Mouse (Mus musculus) midbrain, embryonic 14.5 days (tissue): Measurements from ENCODE around the gene Otop1. TPM values are rescaled to one million over a fixed set of nuclear protein-coding genes. Genes with fewer than 3 reads are reported as not detected.

Experiments
- ATAC-seq: fragments of 200-750 bp; cut with Nextera tagmentation; 2 replicates; pipeline ENCODE4 v1.8.0; 2017; ENCODE audit warnings: moderate number of reproducible peaks, moderate library complexity; ENCODE audit not compliant: low FRiP score, low TSS enrichment
- DNase-seq: peaks from one replicate; pipeline ENCODE4 v3.0.0-alpha.2; 2015
- H3K27ac ChIP-seq: fragments of 300-500 bp; sonication (generic); replicated peaks from 2 replicates; pipeline ENCODE4 v1.5.1; 2014; ENCODE audit warnings: mild to moderate bottlenecking, low read depth, low read length, moderate library complexity
- H3K27me3 ChIP-seq: fragments of 300-500 bp; sonication (generic); 2 replicates; pipeline ENCODE4 v1.6.1; 2014; ENCODE audit warnings: low read length, control low read depth, mixed read lengths; ENCODE audit not compliant: control insufficient read depth, insufficient read depth
- H3K36me3 ChIP-seq: fragments of 300-500 bp; sonication (generic); 2 replicates; pipeline ENCODE4 v1.6.1; 2014; ENCODE audit warnings: low read length, control low read depth; ENCODE audit not compliant: control insufficient read depth, insufficient read depth
- H3K4me1 ChIP-seq: fragments of 300-500 bp; sonication (generic); 2 replicates; pipeline ENCODE4 v1.6.1; 2014; ENCODE audit warnings: mild to moderate bottlenecking, antibody characterized with exemption, low read length, control low read depth; ENCODE audit not compliant: control insufficient read depth, insufficient read depth
- H3K4me2 ChIP-seq: fragments of 300-500 bp; sonication (generic); 2 replicates; pipeline ENCODE4 v1.6.1; 2014; ENCODE audit warnings: mild to moderate bottlenecking, low read length, moderate library complexity
- H3K4me3 ChIP-seq: fragments of 300-500 bp; sonication (generic); replicated peaks from 2 replicates; pipeline ENCODE4 v1.5.1; 2014; ENCODE audit warnings: low read depth, low read length
- H3K9ac ChIP-seq: fragments of 300-500 bp; sonication (generic); replicated peaks from 2 replicates; pipeline ENCODE4 v1.6.1; 2014; ENCODE audit warnings: mild to moderate bottlenecking, low read length, moderate library complexity
- H3K9me3 ChIP-seq: fragments of 300-500 bp; sonication (generic); 2 replicates; pipeline ENCODE4 v1.6.1; 2016; ENCODE audit warnings: low read length, control low read depth, mixed read lengths; ENCODE audit not compliant: control insufficient read depth
- WGBS: fragments of 180-500 bp; shearing (Covaris S2); extraction: QIAGEN DNeasy Blood & Tissue Kit; methylation state at CpG from one replicate; pipeline ENCODE4 v1.1.7; 2014; 5-methylcytosine and 5-hydroxymethylcytosine counted together
- polyA plus RNA-seq: library from polyadenylated mRNA; unstranded; fragments of >200 nt; fragmentation: Nextera tagmentation; extraction: Ambion mirVana; gene quantifications from 2 replicates; pipeline ENCODE4 v1.2.1, GENCODE M21; 2014

Gene Otop1
- polyA plus RNA-seq, 1 experiment from 2014 or later: not detected

- DNase-seq (no peak), ATAC-seq (no peak)
- Histone ChIP-seq H3K4me3 (peak overlapping the region; percentile 34; the same call in 1 of the 2 replicates), H3K9ac (no peak overlapping the region), H3K4me1 (peaks cover 9% of the 10 kb centered on the region), H3K4me2 (peak overlapping the region; percentile 59), H3K27me3 (peaks cover 54% of the 10 kb centered on the region), H3K36me3 (no peaks in the 10 kb centered on the region), H3K9me3 (no peaks in the 10 kb centered on the region), H3K27ac (no peak overlapping the region)
- WGBS: 16% methylated on average over 12 of the region's 12 CpGs
Measured at GRCm38 (mm10) chr5:38277936-38278600, 2.3 kb downstream of the Otop1 start.

GRCm38 (mm10) chr5:38280075-38280474 is 4.3 kb downstream of the Otop1 start:
- no peak overlapping the region for H3K4me2 ChIP-seq
- ATAC-seq (no peak), DNase-seq (no peak)
- H3K36me3 ChIP-seq: no peaks in the 10 kb centered on the region
- no peak overlapping the region for H3K9ac ChIP-seq
- no peaks in the 10 kb centered on the region for H3K9me3 ChIP-seq
- WGBS: 43% methylated on average over 1 of the region's 1 CpGs
- H3K4me3 ChIP-seq: no peak overlapping the region
- peaks cover 42% of the 10 kb centered on the region for H3K27me3 ChIP-seq
- H3K4me1 ChIP-seq: peaks cover 9% of the 10 kb centered on the region
- no peak overlapping the region for H3K27ac ChIP-seq

- no peaks in the 10 kb centered on the region for H3K27me3 ChIP-seq
- H3K4me1 ChIP-seq: no peaks in the 10 kb centered on the region
- H3K4me2 ChIP-seq: no peak overlapping the region
- ATAC-seq (no peak), DNase-seq (no peak)
- no peaks in the 10 kb centered on the region for H3K9me3 ChIP-seq
- 84% methylated on average over 9 of the region's 9 CpGs for WGBS
- H3K9ac ChIP-seq: no peak overlapping the region
- H3K4me3 ChIP-seq: no peak overlapping the region
- no peaks in the 10 kb centered on the region for H3K36me3 ChIP-seq
- no peak overlapping the region for H3K27ac ChIP-seq
Measured at GRCm38 (mm10) chr5:38285724-38286123, 10.0 kb downstream of the Otop1 start.

- Histone ChIP-seq H3K27ac (no peak overlapping the region), H3K36me3 (no peaks in the 10 kb centered on the region), H3K4me2 (no peak overlapping the region), H3K4me1 (no peaks in the 10 kb centered on the region), H3K4me3 (no peak overlapping the region), H3K27me3 (no peaks in the 10 kb centered on the region), H3K9me3 (no peaks in the 10 kb centered on the region), H3K9ac (no peak overlapping the region)
- no peak for ATAC-seq
- DNase-seq: no peak
- WGBS: 88% methylated on average over 3 of the region's 3 CpGs
Measured at GRCm38 (mm10) chr5:38288476-38288875, 12.7 kb downstream of the Otop1 start.

- Histone ChIP-seq H3K4me3 (no peak overlapping the region), H3K4me1 (no peaks in the 10 kb centered on the region), H3K4me2 (no peak overlapping the region), H3K27me3 (no peaks in the 10 kb centered on the region), H3K36me3 (no peaks in the 10 kb centered on the region), H3K9me3 (no peaks in the 10 kb centered on the region), H3K27ac (no peak overlapping the region), H3K9ac (no peak overlapping the region)
- no peak for DNase-seq
- ATAC-seq: no peak
- 85% methylated on average over 12 of the region's 12 CpGs for WGBS
Measured at GRCm38 (mm10) chr5:38301761-38302411, 26.1 kb downstream of the Otop1 start.

GRCm38 (mm10) chr5:38302651-38303050 is 26.9 kb downstream of the Otop1 start:
- H3K4me2 ChIP-seq: no peak overlapping the region
- H3K4me1 ChIP-seq: no peaks in the 10 kb centered on the region
- no peaks in the 10 kb centered on the region for H3K27me3 ChIP-seq
- no peak overlapping the region for H3K4me3 ChIP-seq
- no peak overlapping the region for H3K9ac ChIP-seq
- no peak for DNase-seq
- 21% methylated on average over 12 of the region's 12 CpGs for WGBS
- no peaks in the 10 kb centered on the region for H3K36me3 ChIP-seq
- no peak for ATAC-seq
- H3K9me3 ChIP-seq: no peaks in the 10 kb centered on the region
- no peak overlapping the region for H3K27ac ChIP-seq

GRCm38 (mm10) chr5:38305241-38305640 is 29.5 kb downstream of the Otop1 start:
- Histone ChIP-seq H3K9me3 (no peaks in the 10 kb centered on the region), H3K27me3 (no peaks in the 10 kb centered on the region), H3K27ac (no peak overlapping the region), H3K4me3 (no peak overlapping the region), H3K36me3 (no peaks in the 10 kb centered on the region), H3K4me2 (no peak overlapping the region), H3K4me1 (no peaks in the 10 kb centered on the region), H3K9ac (no peak overlapping the region)
- DNase-seq: no peak
- ATAC-seq: no peak
- 88% methylated on average over 2 of the region's 2 CpGs for WGBS

GRCm38 (mm10) chr5:38307255-38308101 is 31.7 kb downstream of the Otop1 start:
- H3K27ac ChIP-seq: no peak overlapping the region
- H3K4me2 ChIP-seq: peak overlapping the region; percentile 59
- 9% methylated on average over 26 of the region's 26 CpGs for WGBS
- H3K27me3 ChIP-seq: no peaks in the 10 kb centered on the region
- H3K4me3 ChIP-seq: peak overlapping the region; percentile 33
- 0 out of 2 replicates have a peak overlapping the region, but pooled peaks have one; percentile 40 for H3K9ac ChIP-seq
- no peaks in the 10 kb centered on the region for H3K9me3 ChIP-seq
- peak; percentile 79; the same call in 1 of the 2 replicates for ATAC-seq
- no peaks in the 10 kb centered on the region for H3K36me3 ChIP-seq
- H3K4me1 ChIP-seq: no peaks in the 10 kb centered on the region
- DNase-seq: peak; percentile 95
